Mouse (Mus musculus) kidney, postnatal 25 days (tissue): Measurements from ENCODE around the gene P3h3.

Experiments used
- DNase-seq, 2 experiments: peaks; one replicate each; pipeline ENCODE4 v3.0.0; 2021; ENCODE audit warnings: mixed read lengths in 2 of 2

Gene P3h3

GRCm38 (mm10) chr6:124829799-124830700 lies 27.5 kb downstream of the P3h3 start:
- DNase-seq = peak; percentile 96 to 98

DNA sequence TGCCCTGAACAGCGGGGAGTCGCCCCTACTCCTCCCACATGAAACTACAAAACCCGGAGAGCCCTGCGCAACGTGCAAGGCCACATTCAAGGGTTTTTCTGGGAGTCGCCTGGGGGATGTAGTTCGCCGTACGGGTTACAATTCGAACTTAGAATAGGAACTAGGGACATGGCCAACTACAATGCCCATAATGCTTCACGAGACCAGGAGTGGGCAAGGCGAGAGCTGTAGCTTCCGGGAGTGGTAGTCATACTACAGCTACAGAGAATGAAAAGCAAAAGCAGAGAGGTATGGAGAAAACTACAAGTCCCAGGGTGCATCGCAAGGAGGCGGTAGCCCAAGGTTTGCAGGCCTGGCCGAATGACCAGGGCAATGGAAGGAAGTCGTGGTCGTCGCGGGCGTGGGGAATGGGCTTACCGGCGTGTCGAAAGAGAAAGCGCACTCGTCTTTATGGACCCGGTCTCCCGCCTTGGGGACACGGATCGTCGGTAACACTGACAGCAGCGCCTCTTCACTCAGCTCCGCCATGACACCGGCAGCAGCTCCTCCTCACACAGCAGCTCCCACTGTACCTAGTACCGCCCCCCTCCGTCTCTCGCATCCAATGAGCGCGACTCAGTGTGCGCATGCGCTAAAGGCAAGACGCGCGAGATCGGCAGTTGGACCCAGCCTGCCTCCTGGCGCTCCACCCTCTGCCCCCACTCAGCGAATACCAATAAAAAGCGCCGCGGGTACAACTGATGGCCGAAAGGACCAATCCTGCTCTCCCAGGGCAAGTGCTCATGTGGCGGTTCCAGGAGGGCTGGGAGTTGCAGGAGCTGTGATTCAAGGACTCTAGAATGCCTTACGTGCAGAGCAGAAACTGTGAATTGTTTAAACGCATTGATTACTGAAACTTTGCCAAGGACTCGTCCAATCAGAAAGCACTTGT lies 28.4 kb downstream of the P3h3 start, which contains the start of the genes Usp5 and Cdca3:
Usp5 (minus strand) TSS at position 617 of the 931 bp plus-strand sequence.
Cdca3 (plus strand) TSS at position 680 of the 931 bp plus-strand sequence.
- DNase-seq = peak; percentile 98 to 100

DNA sequence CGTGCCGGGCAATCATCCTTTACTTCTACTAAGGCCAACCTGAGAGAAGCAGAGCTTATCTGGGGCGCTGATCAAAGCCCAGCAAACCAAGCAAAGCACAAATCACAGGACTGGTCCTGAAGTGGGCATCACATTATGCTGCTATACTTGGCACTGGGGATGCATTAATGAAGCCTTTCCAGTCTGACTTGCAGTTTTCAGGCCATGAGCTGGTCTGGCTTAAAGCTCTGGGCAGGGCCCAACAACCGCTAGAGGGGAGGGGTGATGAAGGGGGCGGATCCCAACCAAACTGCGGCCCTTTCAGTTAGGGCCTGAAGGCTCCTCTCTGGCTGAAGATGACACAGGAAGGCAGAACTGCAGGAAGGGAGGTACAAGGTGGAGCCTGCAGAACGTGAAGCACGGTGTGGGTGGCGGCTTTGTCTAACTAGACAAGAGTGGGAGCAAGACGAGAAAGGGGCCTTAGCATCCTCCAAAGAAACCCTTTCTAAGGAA lies 29.4 kb downstream of the P3h3 start:
- peak; percentile 53 to 75 for DNase-seq

DNA sequence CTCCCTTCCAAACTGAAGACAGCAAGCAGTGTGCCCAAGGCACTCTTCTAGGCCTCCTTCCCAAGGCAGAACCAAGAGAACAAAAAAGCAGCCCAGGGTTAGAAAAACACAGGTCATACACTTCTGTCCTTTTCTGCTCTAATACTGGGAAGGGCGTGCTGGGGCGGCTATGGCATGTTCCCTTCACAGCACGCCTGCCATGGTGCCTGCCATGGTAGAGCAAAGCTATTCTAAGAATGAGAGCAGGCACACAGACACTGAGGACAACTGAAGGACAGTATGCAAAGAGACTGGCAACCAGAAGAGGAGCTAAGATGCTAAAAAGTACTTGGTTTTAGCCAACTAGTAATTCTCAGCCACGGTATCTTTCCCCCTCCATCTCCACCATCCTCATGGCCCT lies 35.5 kb downstream of the P3h3 start:
- no peak for DNase-seq

DNA sequence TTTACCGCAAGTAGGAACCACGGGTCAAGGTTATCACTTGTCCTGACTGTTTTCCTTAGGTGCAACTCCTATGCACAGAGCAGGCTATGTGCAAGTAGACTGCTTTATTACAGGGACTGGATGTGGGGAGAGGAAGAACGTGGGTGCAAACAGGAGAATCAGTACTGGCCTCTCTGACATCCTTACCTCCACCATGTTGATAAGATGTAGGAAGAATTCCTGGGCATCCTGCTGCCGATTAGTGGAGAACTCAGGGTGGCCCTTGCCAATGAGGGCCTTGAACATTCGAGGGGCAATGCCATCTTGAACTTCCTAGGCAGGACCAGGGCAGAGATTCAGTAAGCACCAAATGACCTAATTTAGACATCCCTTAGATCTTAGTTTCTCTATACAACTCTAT lies 36.7 kb downstream of the P3h3 start:
- DNase-seq = no peak

GRCm38 (mm10) chr6:124817971-124818370 lies 39.6 kb downstream of the P3h3 start:
- DNase-seq = no peak

DNA sequence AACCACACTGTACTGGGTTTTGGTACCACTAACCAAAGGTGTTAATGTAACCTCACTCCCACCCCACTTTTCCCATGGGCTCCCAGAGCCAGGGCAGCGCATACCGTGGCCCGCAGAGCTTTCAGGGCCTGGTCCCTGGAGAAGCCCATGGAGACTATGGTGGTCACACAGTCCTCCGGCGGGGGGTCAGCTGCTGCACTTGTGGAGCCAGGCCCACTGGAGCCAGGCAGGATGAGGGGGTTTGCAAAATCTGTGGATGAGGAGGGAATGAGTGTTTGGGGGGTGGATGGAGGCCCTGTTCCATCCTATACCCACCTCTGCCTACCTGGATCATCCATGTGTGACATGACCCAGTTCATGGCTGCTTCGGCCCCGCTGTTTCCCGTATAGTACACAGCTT lies 40.0 kb downstream of the P3h3 start:
- DNase-seq = no peak

GRCm38 (mm10) chr6:124817125-124817524 lies 40.4 kb downstream of the P3h3 start:
- DNase-seq = no peak

- no peak for DNase-seq
Observed at GRCm38 (mm10) chr6:124816611-124817010, 40.9 kb downstream of the P3h3 start.

DNA sequence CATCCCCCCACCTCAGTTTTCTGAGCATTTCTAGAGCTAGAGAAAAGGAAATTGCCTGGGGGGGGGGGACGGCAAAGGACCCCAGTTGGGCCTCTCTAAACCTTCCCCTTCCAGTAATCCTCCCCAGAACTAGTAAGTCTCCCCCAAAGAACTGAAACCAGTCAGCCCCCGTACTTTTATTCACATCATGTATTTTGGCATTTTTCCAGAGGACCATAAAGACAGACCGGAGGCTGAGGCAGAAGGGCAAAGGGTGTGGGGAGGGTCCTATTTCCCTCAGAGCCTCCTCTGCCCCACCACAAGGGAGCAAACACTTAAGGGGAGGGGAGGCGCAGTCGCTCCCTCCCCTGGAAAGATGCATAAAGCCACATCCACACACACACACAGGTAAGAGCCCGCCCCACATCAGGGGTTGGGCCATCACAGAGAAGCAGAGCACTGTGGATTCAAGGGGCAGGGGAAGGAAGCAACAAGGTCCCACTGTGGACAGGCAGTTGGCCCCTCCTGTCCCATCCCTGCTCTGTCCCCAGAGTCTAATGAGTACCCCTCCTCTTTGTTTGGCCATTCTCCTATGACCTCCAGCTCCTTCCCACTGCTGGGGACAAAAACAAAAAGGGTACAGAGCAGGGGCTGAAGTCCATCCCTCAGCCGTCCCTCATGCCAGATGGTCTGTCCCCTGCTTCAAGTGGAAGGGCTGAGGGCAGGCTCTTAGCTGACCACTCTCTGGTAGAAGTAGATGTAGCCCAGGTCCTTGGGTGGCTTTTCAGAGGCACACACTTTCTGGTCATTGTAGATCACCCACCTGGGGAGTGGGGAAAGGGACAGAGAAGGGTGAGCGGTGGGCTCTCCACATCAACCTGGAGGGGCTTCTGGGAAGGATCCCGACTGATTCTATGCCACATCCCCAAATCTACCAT lies 42.4 kb downstream of the P3h3 start:
- DNase-seq = peak in 1 of 2 experiments; percentile 26

GRCm38 (mm10) chr6:124814448-124814847 lies 43.1 kb downstream of the P3h3 start:
- peak in 1 of 2 experiments; percentile 56 for DNase-seq

- peak; percentile 93 to 96 for DNase-seq
Observed at GRCm38 (mm10) chr6:124813933-124814332, 43.6 kb downstream of the P3h3 start, which contains the start of gene Tpi1. Gene Tpi1, minus strand, starts transcription at chr6:124814296.

DNA sequence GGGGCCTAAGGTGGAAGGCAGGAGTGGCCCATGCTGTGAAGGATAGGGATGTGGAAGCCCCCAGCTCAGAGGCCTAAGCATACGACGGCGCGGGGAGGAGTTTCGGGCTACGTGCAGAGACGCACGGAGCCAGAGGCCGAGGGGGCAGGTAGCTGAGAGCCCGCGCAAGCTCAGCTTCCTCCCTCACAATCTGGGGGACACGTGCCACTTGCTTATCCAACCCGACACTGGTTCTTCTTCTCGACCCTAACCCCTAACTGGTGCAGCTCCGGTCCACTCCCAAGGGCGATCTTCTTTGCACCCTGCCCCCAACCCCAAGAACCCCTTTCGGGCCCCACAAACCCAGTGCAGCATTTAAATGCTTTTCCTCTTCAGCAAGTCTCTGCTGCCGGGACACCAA lies 44.1 kb downstream of the P3h3 start:
- peak; percentile 72 to 83 for DNase-seq

DNA sequence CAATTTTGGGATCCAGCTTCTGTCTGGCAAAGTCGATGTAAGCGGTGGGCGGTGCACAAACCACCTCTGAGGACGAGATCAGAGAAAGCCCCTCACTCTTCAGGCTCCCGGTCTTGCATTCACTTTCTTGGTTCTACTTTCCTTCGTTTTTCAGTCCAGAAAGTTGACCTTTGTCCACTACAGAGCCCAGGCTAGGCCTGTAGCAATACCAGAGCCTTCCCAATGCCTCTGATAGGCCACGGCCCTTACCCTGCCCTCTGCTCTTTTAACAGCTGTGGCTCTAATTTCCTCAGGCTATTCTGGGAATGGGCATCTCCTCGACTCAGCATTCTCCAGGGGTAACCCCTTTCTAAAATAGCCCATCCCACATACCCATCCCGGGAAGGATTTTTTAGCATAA lies 44.7 kb downstream of the P3h3 start:
- DNase-seq = peak; percentile 31 to 63

GRCm38 (mm10) chr6:124811701-124812560 lies 45.6 kb downstream of the P3h3 start:
- DNase-seq = peak; percentile 42 to 62

GRCm38 (mm10) chr6:124811403-124811665 lies 46.2 kb downstream of the P3h3 start:
- DNase-seq = peak in 1 of 2 experiments; percentile 45

DNA sequence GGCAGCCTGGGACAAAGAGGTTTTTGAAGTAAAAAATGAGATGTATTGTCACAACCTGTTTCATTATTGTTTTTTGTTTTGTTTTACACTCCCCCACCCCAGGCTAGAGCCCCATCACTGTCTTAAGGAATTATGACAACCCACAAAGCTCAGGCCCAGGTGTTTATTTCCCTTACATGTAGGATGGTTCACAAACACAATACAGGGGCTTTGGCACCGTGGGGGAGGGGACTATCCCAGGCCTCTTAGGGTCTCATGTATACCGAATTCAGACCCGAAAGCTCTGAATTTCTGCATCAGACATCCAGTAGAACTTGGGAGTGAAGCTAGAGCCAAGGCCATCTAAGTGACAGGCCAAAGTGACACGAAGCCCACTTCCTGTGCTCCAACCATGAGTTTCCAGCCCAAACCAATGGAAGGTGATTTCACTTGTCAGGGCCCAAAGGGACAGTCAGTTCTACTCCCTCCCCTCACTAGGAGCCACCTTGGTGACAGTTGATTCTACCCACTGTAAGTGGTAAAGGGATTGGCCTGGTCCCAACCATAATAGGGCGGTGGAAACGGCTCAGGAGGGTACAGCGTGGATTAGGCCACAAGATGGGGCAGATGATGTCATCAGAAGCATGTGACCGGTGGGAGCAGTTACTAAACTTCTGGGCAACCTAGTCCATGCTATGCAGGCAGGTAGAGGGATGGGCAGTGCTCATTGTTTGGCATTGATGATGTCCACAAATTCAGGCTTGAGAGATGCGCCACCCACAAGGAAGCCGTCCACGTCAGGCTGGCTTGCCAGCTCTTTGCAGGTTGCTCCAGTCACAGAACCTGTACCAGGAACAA lies 46.8 kb downstream of the P3h3 start:
- DNase-seq = peak in 1 of 2 experiments; percentile 38

GRCm38 (mm10) chr6:124809775-124810538 lies 47.6 kb downstream of the P3h3 start:
- peak in 1 of 2 experiments; percentile 47 for DNase-seq

DNA sequence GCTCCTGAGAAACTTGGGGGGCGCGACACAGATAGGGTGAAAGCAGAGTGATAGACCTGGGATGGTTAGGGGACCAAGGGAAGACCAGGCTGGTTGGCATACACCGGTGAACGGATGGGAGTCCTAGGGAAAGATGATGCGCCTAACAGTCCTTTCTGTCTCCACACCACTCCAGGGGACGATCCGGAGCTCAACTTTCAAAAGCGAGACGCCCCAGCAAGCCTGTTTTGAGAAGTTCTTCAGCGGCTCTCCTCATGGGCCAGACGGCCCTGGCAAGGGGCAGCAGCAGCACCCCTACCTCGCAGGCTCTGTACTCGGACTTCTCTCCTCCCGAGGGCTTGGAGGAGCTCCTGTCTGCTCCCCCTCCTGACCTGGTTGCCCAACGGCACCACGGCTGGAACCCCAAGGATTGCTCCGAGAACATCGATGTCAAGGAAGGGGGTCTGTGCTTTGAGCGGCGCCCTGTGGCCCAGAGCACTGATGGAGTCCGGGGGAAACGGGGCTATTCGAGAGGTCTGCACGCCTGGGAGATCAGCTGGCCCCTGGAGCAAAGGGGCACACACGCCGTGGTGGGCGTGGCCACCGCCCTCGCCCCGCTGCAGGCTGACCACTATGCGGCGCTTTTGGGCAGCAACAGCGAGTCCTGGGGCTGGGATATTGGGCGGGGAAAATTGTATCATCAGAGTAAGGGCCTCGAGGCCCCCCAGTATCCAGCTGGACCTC lies 48.3 kb downstream of the P3h3 start:
- DNase-seq = peak; percentile 87 to 92
